Mouse (Mus musculus) liver, adult 2 months (tissue): ENCODE measurements around the gene Wbp2. TPM values are rescaled to one million over a fixed set of nuclear protein-coding genes. Genes with fewer than 3 reads are reported as not detected.
A peak's percentile ranks its signal among the peaks of the same experiment; 100 is the strongest.

Experiments
- DNase-seq: peaks from one replicate; pipeline ENCODE4 v3.0.0-alpha.2; 2011; ENCODE audit warnings: low read depth, low spot score; ENCODE audit errors: extremely low read depth
- H3K27ac ChIP-seq: fragments of 200-500 bp; replicated peaks from 2 replicates; pipeline ENCODE4 v1.5.1; 2012; ENCODE audit warnings: low read depth, mild to moderate bottlenecking, control low read depth, inconsistent platforms, low read length; ENCODE audit not compliant: insufficient read depth
- H3K27me3 ChIP-seq: fragments of 200-500 bp; 2 replicates; pipeline ENCODE4 v1.6.1; 2012; ENCODE audit warnings: mild to moderate bottlenecking, moderate library complexity, low read length, inconsistent platforms; ENCODE audit not compliant: control insufficient read depth, insufficient read depth
- H3K36me3 ChIP-seq: fragments of 200-500 bp; 2 replicates; pipeline ENCODE4 v1.6.1; 2012; ENCODE audit warnings: low read length, inconsistent platforms; ENCODE audit not compliant: control insufficient read depth, insufficient read depth
- H3K4me1 ChIP-seq: fragments of 200-500 bp; 2 replicates; pipeline ENCODE4 v1.6.1; 2011; ENCODE audit warnings: low read length; ENCODE audit not compliant: control insufficient read depth, insufficient read depth
- H3K4me3 ChIP-seq: fragments of 200-500 bp; 2 replicates; pipeline ENCODE4 v1.5.1; 2011; ENCODE audit warnings: low read depth, mild to moderate bottlenecking, control low read depth, low read length, moderate library complexity; ENCODE audit not compliant: insufficient read depth
- H3K79me2 ChIP-seq: fragments of 200-500 bp; 2 replicates; pipeline ENCODE4 v1.6.1; 2012; ENCODE audit warnings: inconsistent platforms, mild to moderate bottlenecking, low read length, moderate library complexity; ENCODE audit not compliant: control insufficient read depth, insufficient read depth
- H3K9ac ChIP-seq: fragments of 200-500 bp; 2 replicates; pipeline ENCODE4 v1.6.1; 2012; ENCODE audit warnings: low read depth, mild to moderate bottlenecking, control low read depth, inconsistent platforms, low read length
- CTCF ChIP-seq: fragments of 200-500 bp; IDR thresholded peaks from 2 replicates; pipeline ENCODE4 v1.5.1; 2011; ENCODE audit warnings: low read depth, low read length, control low read depth
- POLR2A ChIP-seq: fragments of 200-500 bp; IDR thresholded peaks from 2 replicates; pipeline ENCODE4 v1.6.1; 2011; ENCODE audit warnings: low read length, control low read depth; ENCODE audit not compliant: insufficient read depth; ENCODE audit errors: extremely low read depth
- WGBS: fragments of 180-500 bp; shearing (Covaris S2); methylation state at CpG from one replicate; pipeline ENCODE4 v1.1.7; 2018; 5-methylcytosine and 5-hydroxymethylcytosine counted together
- polyA plus RNA-seq: library from polyadenylated mRNA; depleted of rRNA; stranded (reverse); fragments of >200 nt; gene quantifications from 2 replicates; pipeline ENCODE4 v1.2.3, GENCODE M21; 2012; rRNA removed
- total RNA-seq: library from RNA; depleted of rRNA; stranded (reverse); fragments of >200 nt; gene quantifications from 2 replicates; pipeline ENCODE4 v1.2.3, GENCODE M21; 2014; rRNA removed

Gene Wbp2
- total and polyA plus RNA-seq, 2 experiments: 14.8 to 166 TPM

DNA sequence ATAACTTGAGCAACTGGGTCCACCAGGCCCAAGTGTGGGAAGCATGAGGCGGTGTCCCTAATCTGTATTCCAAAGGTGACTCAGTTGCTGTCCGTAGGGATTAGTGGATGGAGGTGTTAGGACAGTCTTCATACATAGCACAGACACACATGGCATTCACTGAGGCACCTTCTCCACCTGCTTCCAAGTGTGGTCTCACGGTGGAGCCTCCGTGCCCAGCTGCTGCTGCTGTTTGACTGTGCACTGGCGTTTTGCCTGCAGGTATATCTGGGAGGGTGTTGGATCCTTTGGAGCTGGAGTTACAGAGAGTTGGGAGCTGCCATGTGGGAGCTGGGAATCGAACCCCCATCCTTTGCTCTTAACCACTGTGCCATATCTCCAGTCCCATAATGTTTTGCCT is 52.2 kb downstream of the Wbp2 start:
- H3K27me3 ChIP-seq: no peaks in the 10 kb centered on the region
- DNase-seq: no peak
- 95% methylated on average over 6 of the region's 6 CpGs for WGBS
- H3K36me3 ChIP-seq: peaks cover 2% of the 10 kb centered on the region; the same call in 1 of the 2 replicates
- peaks cover 14% of the 10 kb centered on the region; the same call in 1 of the 2 replicates for H3K79me2 ChIP-seq
- H3K27ac ChIP-seq: no peak overlapping the region
- H3K4me3 ChIP-seq: no peak overlapping the region
- TF ChIP-seq POLR2A (no peak), CTCF (no peak)
- peaks cover 3% of the 10 kb centered on the region; the same call in 1 of the 2 replicates for H3K4me1 ChIP-seq
- H3K9ac ChIP-seq: no peak overlapping the region

- peak; percentile 58 for DNase-seq
- H3K36me3 ChIP-seq: no peaks in the 10 kb centered on the region
- peak overlapping the region; percentile 98 for H3K27ac ChIP-seq
- H3K27me3 ChIP-seq: no peaks in the 10 kb centered on the region
- H3K4me3 ChIP-seq: peak overlapping the region; percentile 77
- H3K79me2 ChIP-seq: peaks cover 14% of the 10 kb centered on the region; the same call in 1 of the 2 replicates
- no peak for TF ChIP-seq CTCF
- TF ChIP-seq POLR2A: no peak
- H3K9ac ChIP-seq: peak overlapping the region; percentile 94
- peaks cover 10% of the 10 kb centered on the region for H3K4me1 ChIP-seq
- WGBS: 19% methylated on average over 14 of the region's 14 CpGs
Measured at GRCm38 (mm10) chr11:116030898-116031845, 55.6 kb downstream of the Wbp2 start.

- Histone ChIP-seq H3K4me1 (peaks cover 10% of the 10 kb centered on the region), H3K79me2 (peaks cover 14% of the 10 kb centered on the region; the same call in 1 of the 2 replicates), H3K36me3 (no peaks in the 10 kb centered on the region), H3K27me3 (no peaks in the 10 kb centered on the region), H3K4me3 (peak within 1 kb of the TSS; percentile 77), H3K9ac (peak within 1 kb of the TSS; percentile 94), H3K27ac (peak within 1 kb of the TSS; percentile 98)
- WGBS: under 1% methylated on average over 59 of the region's 67 CpGs
- peak; percentile 98 for DNase-seq
- TF ChIP-seq CTCF: no peak
- TF ChIP-seq POLR2A: peak; percentile 70; the same call in 1 of the 2 replicates
Measured at GRCm38 (mm10) chr11:116030088-116030897, 56.5 kb downstream of the Wbp2 start, which contains the start of gene Unk. Gene Unk, plus strand, starts transcription at chr11:116030322.

GRCm38 (mm10) chr11:116029086-116029865 is 57.5 kb downstream of the Wbp2 start:
- WGBS: 80% methylated on average over 6 of the region's 6 CpGs
- Histone ChIP-seq H3K9ac (peak overlapping the region; percentile 85), H3K27ac (peak overlapping the region; percentile 96), H3K36me3 (no peaks in the 10 kb centered on the region), H3K79me2 (peaks cover 9% of the 10 kb centered on the region; the same call in 1 of the 2 replicates), H3K4me1 (peaks cover 10% of the 10 kb centered on the region), H3K27me3 (no peaks in the 10 kb centered on the region), H3K4me3 (peak overlapping the region; percentile 62)
- no peak for TF ChIP-seq POLR2A
- no peak for TF ChIP-seq CTCF
- peak; percentile 61 for DNase-seq

Other genes starting within 250 kb of the Wbp2 start
- gene Myo15b, start 228.6 kb downstream of the Wbp2 start, total RNA-seq: 0.07 and 0.28 TPM in 2 replicates
- 0.51 and 0.56 TPM in 2 replicates for gene Myo15b, start 228.6 kb downstream of the Wbp2 start, polyA plus RNA-seq
- gene Smim5, start 187.0 kb downstream of the Wbp2 start, total RNA-seq: 0.13 TPM in 1 of 2 replicates, not detected in the other
- gene Smim5, start 187.0 kb downstream of the Wbp2 start, polyA plus RNA-seq: 0.14 and 0.38 TPM in 2 replicates
- gene Smim6, start 175.0 kb downstream of the Wbp2 start, total RNA-seq: 0.54 and 0.55 TPM in 2 replicates
- gene Smim6, start 175.0 kb downstream of the Wbp2 start, polyA plus RNA-seq: 0.38 and 0.71 TPM in 2 replicates
- gene Sap30bp, start 153.7 kb downstream of the Wbp2 start, total RNA-seq: 12.8 and 16.0 TPM in 2 replicates
- gene Sap30bp, start 153.7 kb downstream of the Wbp2 start, polyA plus RNA-seq: 11.2 and 12.7 TPM in 2 replicates
- 6.0 and 8.2 TPM in 2 replicates for gene Recql5, start 153.5 kb downstream of the Wbp2 start, total RNA-seq
- gene Recql5, start 153.5 kb downstream of the Wbp2 start, polyA plus RNA-seq: 10.0 and 12.3 TPM in 2 replicates
- gene Itgb4, start 112.3 kb downstream of the Wbp2 start, total RNA-seq: 0.34 and 0.65 TPM in 2 replicates
- gene Itgb4, start 112.3 kb downstream of the Wbp2 start, polyA plus RNA-seq: 0.18 and 0.25 TPM in 2 replicates
- gene Galk1, start 74.3 kb downstream of the Wbp2 start, total RNA-seq: 49.5 and 53.0 TPM in 2 replicates
- gene Galk1, start 74.3 kb downstream of the Wbp2 start, polyA plus RNA-seq: 74.7 and 79.6 TPM in 2 replicates
- 116 and 163 TPM in 2 replicates for gene H3f3b, start 59.0 kb downstream of the Wbp2 start, total RNA-seq
- 56.2 and 59.9 TPM in 2 replicates for gene H3f3b, start 59.0 kb downstream of the Wbp2 start, polyA plus RNA-seq
- gene Unk, start 56.7 kb downstream of the Wbp2 start, total RNA-seq: 4.3 and 5.2 TPM in 2 replicates
- gene Unk, start 56.7 kb downstream of the Wbp2 start, polyA plus RNA-seq: 8.9 and 13.8 TPM in 2 replicates
- 0.37 and 0.87 TPM in 2 replicates for gene Unc13d, start 9.0 kb downstream of the Wbp2 start, total RNA-seq
- 0.54 and 1.4 TPM in 2 replicates for gene Unc13d, start 9.0 kb downstream of the Wbp2 start, polyA plus RNA-seq
- 2.9 and 6.6 TPM in 2 replicates for gene Trim47, start 40.2 kb upstream of the Wbp2 start, total RNA-seq
- 4.2 and 4.6 TPM in 2 replicates for gene Trim47, start 40.2 kb upstream of the Wbp2 start, polyA plus RNA-seq
- 3.9 and 5.8 TPM in 2 replicates for gene Trim65, start 44.1 kb upstream of the Wbp2 start, total RNA-seq
- 7.7 and 8.3 TPM in 2 replicates for gene Trim65, start 44.1 kb upstream of the Wbp2 start, polyA plus RNA-seq
- gene Mrpl38, start 51.9 kb upstream of the Wbp2 start, total RNA-seq: 26.4 and 40.2 TPM in 2 replicates
- 63.7 and 77.7 TPM in 2 replicates for gene Mrpl38, start 51.9 kb upstream of the Wbp2 start, polyA plus RNA-seq
- gene Fbf1, start 81.2 kb upstream of the Wbp2 start, total RNA-seq: 5.6 and 9.0 TPM in 2 replicates
- 3.6 and 4.5 TPM in 2 replicates for gene Fbf1, start 81.2 kb upstream of the Wbp2 start, polyA plus RNA-seq
- 3.0 and 5.3 TPM in 2 replicates for gene Ten1, start 111.9 kb upstream of the Wbp2 start, total RNA-seq
- gene Ten1, start 111.9 kb upstream of the Wbp2 start, polyA plus RNA-seq: 2.3 and 3.0 TPM in 2 replicates
- gene Acox1, start 112.0 kb upstream of the Wbp2 start, total RNA-seq: 994 and 1,028 TPM in 2 replicates
- 683 and 720 TPM in 2 replicates for gene Acox1, start 112.0 kb upstream of the Wbp2 start, polyA plus RNA-seq
- gene Evpl, start 151.1 kb upstream of the Wbp2 start, total RNA-seq: 0.07 and 0.18 TPM in 2 replicates
- 0.12 and 0.16 TPM in 2 replicates for gene Evpl, start 151.1 kb upstream of the Wbp2 start, polyA plus RNA-seq
- gene Srp68, start 187.2 kb upstream of the Wbp2 start, total RNA-seq: 19.9 and 25.2 TPM in 2 replicates
- 32.6 and 36.3 TPM in 2 replicates for gene Srp68, start 187.2 kb upstream of the Wbp2 start, polyA plus RNA-seq
- gene Galr2, start 193.9 kb upstream of the Wbp2 start, total RNA-seq: not detected in 2 replicates
- gene Galr2, start 193.9 kb upstream of the Wbp2 start, polyA plus RNA-seq: not detected in 2 replicates
- gene Exoc7, start 220.2 kb upstream of the Wbp2 start, total RNA-seq: 15.9 and 19.5 TPM in 2 replicates
- 18.9 and 19.5 TPM in 2 replicates for gene Exoc7, start 220.2 kb upstream of the Wbp2 start, polyA plus RNA-seq
- gene Foxj1, start 248.4 kb upstream of the Wbp2 start, total RNA-seq: 0.09 and 0.20 TPM in 2 replicates
- gene Foxj1, start 248.4 kb upstream of the Wbp2 start, polyA plus RNA-seq: 0.21 and 0.26 TPM in 2 replicates